Mouse (Mus musculus) liver, embryonic 16.5 days (tissue): ENCODE measurements around the gene Srd5a3. TPM values are rescaled to one million over a fixed set of nuclear protein-coding genes. Genes with fewer than 3 reads are reported as not detected.

Source experiments
- ATAC-seq: fragments of 200-750 bp; cut with Nextera tagmentation; 2 replicates; pipeline ENCODE4 v1.8.0; 2017; ENCODE audit warnings: low read depth, mild to moderate bottlenecking, moderate number of reproducible peaks, moderate library complexity
- H3K27ac ChIP-seq: fragments of 300-500 bp; sonication (generic); 2 replicates; pipeline ENCODE4 v1.5.1; 2014; ENCODE audit warnings: mild to moderate bottlenecking, low read length
- H3K27me3 ChIP-seq: fragments of 300-500 bp; sonication (generic); 2 replicates; pipeline ENCODE4 v1.6.1; 2014; ENCODE audit warnings: low read depth, low read length, mixed read lengths; ENCODE audit not compliant: control insufficient read depth, insufficient read depth
- H3K36me3 ChIP-seq: fragments of 300-500 bp; sonication (generic); 2 replicates; pipeline ENCODE4 v1.6.1; 2014; ENCODE audit warnings: mild to moderate bottlenecking; ENCODE audit not compliant: control insufficient read depth, insufficient read depth
- H3K4me1 ChIP-seq: fragments of 300-500 bp; sonication (generic); 2 replicates; pipeline ENCODE4 v1.6.1; 2014; ENCODE audit warnings: low read depth, low read length, mixed read lengths; ENCODE audit not compliant: control insufficient read depth
- H3K4me2 ChIP-seq: fragments of 300-500 bp; sonication (generic); 2 replicates; pipeline ENCODE4 v1.6.1; 2014; ENCODE audit warnings: low read depth, low read length, mixed read lengths
- H3K4me3 ChIP-seq: fragments of 300-500 bp; sonication (generic); 2 replicates; pipeline ENCODE4 v1.5.1; 2014; ENCODE audit warnings: low read depth, mild to moderate bottlenecking, low read length
- H3K9ac ChIP-seq: fragments of 300-500 bp; sonication (generic); 2 replicates; pipeline ENCODE4 v1.6.1; 2014; ENCODE audit warnings: low read depth, low read length
- H3K9me3 ChIP-seq: fragments of 300-500 bp; sonication (generic); replicated peaks from 2 replicates; pipeline ENCODE4 v1.6.1; 2016; ENCODE audit warnings: low read length; ENCODE audit not compliant: control insufficient read depth
- WGBS: fragments of 180-500 bp; shearing (Covaris S2); extraction: QIAGEN DNeasy Blood & Tissue Kit; methylation state at CpG from one replicate; pipeline ENCODE4 v1.1.7; 2014; ENCODE audit not compliant: insufficient replicate concordance; 5-methylcytosine and 5-hydroxymethylcytosine counted together
- polyA plus RNA-seq: library from polyadenylated mRNA; unstranded; fragments of >200 nt; fragmentation: Nextera tagmentation; extraction: Ambion mirVana; gene quantifications from 2 replicates; pipeline ENCODE4 v1.2.1, GENCODE M21; 2015

The Srd5a3 gene
- polyA plus RNA-seq, 1 experiment from 2014 or later: 11.8 TPM

DNA sequence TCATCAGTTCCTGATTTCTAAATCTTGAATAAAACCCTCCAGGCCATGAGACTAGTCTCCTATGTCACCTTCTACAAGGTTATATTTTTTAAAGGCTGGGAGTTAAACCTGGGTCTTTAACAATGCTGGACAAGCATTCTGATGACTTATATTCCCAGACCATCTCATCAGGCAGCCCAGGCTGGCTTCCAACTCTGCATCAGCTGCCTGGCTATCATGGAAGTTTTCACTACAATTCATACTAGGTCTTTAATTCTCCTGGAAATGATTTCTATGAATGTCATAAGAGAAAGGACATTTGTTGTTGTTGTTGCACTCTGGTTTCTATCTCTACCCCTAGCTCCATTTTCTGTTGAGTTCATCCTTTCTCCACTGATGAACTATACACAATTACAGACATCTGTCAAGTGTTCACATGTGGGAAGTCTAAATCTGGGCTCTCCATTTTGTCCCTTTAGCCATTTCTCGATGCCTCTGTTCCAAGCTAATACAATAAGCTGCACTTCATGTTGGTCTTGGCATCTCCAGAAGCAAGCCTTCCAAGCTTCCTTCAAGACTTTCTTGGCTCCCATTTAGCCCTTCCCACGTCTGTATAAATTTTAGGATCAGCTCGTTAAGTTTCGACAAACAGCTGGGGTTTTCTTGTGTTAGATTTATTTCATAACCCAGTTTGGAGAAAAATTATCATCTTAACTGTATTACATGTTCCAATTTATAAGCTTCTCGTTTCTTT is 12.3 kb upstream of the Srd5a3 start:
- Histone ChIP-seq H3K36me3 (no peaks in the 10 kb centered on the region), H3K27me3 (no peaks in the 10 kb centered on the region), H3K4me3 (no peak overlapping the region), H3K9me3 (no peaks in the 10 kb centered on the region), H3K9ac (no peak overlapping the region), H3K27ac (no peak overlapping the region), H3K4me2 (no peak overlapping the region), H3K4me1 (no peaks in the 10 kb centered on the region)
- no peak for ATAC-seq
- WGBS: 60% methylated on average over 5 of the region's 5 CpGs

DNA sequence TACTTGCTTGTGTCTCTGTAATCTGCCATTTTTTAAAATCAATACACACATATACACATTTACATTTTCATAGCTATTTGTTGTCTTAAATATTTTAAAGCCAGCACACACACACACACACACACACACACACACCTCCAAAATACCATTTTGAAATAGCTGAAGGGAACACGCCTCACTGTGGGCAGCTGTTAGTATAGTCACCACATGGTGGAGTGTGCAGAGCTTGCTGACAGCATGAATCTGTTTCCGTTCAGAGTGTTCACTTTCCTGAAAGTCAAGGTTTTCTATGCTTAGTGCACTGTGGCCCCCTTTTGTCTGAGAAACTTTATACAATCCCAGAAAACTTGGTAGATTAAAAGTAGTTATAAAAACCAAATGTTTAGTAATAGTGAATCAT is 9.8 kb upstream of the Srd5a3 start:
- H3K9me3 ChIP-seq: no peaks in the 10 kb centered on the region
- no peak overlapping the region for H3K4me3 ChIP-seq
- H3K4me1 ChIP-seq: no peaks in the 10 kb centered on the region
- no peak for ATAC-seq
- 36% methylated on average over 2 of the region's 2 CpGs for WGBS
- H3K9ac ChIP-seq: no peak overlapping the region
- no peak overlapping the region for H3K27ac ChIP-seq
- H3K4me2 ChIP-seq: no peak overlapping the region
- no peaks in the 10 kb centered on the region for H3K27me3 ChIP-seq
- no peaks in the 10 kb centered on the region for H3K36me3 ChIP-seq

DNA sequence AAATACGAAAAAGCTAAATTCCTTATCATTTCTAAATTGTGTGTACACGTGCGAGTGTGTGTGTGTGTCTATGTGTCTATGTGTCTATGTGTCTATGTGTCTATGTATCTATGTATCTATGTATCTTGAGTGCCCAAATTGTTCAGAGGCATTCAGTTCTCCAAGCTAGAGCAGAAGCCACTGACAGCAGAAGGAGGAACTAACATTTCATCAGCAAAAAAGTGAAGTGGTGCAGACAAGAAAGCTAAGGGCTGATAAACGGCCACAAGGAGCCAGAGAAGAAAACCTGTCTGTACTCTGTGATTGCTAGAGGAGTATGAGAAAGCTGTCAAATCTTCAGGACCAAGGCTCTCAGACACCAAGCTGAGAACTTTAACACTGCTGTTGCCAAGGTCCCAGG is 8.1 kb upstream of the Srd5a3 start:
- Histone ChIP-seq H3K4me3 (no peak overlapping the region), H3K4me2 (no peak overlapping the region), H3K9me3 (no peaks in the 10 kb centered on the region), H3K36me3 (no peaks in the 10 kb centered on the region), H3K27me3 (no peaks in the 10 kb centered on the region), H3K27ac (no peak overlapping the region), H3K4me1 (no peaks in the 10 kb centered on the region), H3K9ac (no peak overlapping the region)
- 39% methylated on average over 4 of the region's 4 CpGs for WGBS
- no peak for ATAC-seq

DNA sequence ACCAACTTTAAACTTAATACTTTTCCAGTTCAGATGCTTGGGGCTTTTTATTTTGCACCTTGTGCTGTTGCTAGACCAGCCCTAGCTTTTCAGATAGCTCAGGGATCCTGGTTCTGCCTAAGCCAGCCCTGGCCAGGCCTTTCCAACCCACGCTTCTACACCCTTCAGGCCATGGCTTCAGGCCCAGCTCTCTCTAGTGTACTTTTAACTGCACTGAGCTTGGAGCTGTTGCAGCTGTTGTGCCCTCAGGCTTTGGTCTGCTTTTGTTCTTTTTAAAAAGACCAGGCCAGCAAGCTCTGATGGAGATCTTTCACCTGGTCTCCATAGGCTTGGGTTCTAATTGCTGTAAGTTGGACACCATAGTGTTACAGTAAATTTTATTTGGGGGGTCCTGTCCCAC is 4.4 kb upstream of the Srd5a3 start:
- no peak overlapping the region for H3K27ac ChIP-seq
- no peak for ATAC-seq

DNA sequence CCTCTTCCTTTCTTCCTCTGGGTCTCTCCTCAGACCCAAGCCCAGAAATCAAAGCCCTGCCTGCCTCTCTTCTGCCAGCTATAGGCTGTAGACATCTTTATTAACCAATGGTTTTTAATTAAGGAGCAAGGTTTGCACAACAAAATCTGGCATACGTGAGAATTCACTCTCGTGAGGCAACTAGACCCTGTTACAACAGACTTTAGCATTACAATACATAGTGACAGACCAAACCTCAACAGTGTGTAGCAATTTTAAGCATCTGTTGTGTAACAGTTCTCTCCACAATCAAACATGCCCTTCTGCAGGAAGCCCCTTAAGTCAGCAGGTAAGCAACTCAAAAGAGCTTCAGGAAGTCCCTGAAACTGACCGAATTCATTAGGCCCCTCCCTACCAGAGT is 3.8 kb upstream of the Srd5a3 start:
- Histone ChIP-seq H3K27ac (no peak overlapping the region), H3K4me2 (no peak overlapping the region), H3K9me3 (no peaks in the 10 kb centered on the region), H3K4me1 (peaks cover 18% of the 10 kb centered on the region), H3K9ac (no peak overlapping the region), H3K27me3 (no peaks in the 10 kb centered on the region), H3K36me3 (no peaks in the 10 kb centered on the region), H3K4me3 (no peak overlapping the region)
- no peak for ATAC-seq
- 67% methylated on average over 3 of the region's 3 CpGs for WGBS

More for the DNA sequence above, 4.4 kb upstream of the Srd5a3 start:
- Histone ChIP-seq H3K4me3 (no peak overlapping the region), H3K4me2 (no peak overlapping the region), H3K36me3 (no peaks in the 10 kb centered on the region), H3K9me3 (no peaks in the 10 kb centered on the region), H3K4me1 (peaks cover 15% of the 10 kb centered on the region), H3K27me3 (no peaks in the 10 kb centered on the region), H3K9ac (no peak overlapping the region)
- 68% methylated on average over 1 of the region's 1 CpGs for WGBS

DNA sequence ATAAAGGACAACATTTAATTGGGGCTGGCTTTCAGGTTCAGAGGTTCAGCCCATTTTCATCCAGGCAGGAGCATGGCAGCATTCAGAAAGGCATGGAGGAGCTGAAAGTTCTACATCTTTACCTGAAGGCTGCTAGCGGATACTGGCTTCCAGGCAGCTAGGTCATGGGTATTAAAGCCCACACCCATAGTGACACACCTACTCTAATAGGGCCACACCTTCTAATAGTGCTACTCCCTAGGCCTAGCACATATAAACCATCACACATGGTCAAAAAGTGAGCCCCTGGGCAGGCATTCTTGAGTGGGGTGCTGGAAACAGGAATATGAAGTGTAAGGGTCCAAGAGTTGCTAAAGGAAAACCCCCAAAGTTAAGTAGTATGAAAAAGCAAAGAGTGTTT is 2.5 kb upstream of the Srd5a3 start:
- H3K9me3 ChIP-seq: no peaks in the 10 kb centered on the region
- peaks cover 18% of the 10 kb centered on the region for H3K4me1 ChIP-seq
- H3K9ac ChIP-seq: no peak overlapping the region
- H3K36me3 ChIP-seq: no peaks in the 10 kb centered on the region
- WGBS: 82% methylated on average over 1 of the region's 1 CpGs
- ATAC-seq: no peak
- H3K27ac ChIP-seq: no peak overlapping the region
- H3K4me3 ChIP-seq: no peak overlapping the region
- H3K27me3 ChIP-seq: no peaks in the 10 kb centered on the region
- H3K4me2 ChIP-seq: no peak overlapping the region

DNA sequence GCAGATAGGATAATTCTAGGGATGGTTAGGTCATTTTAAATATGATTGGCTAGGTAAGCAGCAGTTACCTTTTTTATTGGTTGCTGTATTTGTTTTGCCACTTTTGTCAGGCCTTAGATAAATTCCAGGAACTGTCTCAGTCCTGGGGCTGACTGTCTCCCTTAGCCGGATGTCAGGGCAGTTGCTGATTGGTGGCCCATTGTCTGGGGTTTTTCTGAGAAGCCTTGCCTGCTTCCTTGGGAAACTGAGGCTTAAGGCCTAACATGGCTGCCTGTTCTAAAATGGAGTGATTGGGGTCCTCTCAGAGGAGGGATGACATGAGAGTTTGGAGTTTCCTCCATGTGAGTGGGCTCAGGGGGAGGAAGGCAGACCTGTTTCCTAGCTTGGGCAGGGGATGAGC is 2.0 kb upstream of the Srd5a3 start:
- 50% methylated on average over 1 of the region's 1 CpGs for WGBS
- no peak for ATAC-seq
- no peaks in the 10 kb centered on the region for H3K9me3 ChIP-seq

DNA sequence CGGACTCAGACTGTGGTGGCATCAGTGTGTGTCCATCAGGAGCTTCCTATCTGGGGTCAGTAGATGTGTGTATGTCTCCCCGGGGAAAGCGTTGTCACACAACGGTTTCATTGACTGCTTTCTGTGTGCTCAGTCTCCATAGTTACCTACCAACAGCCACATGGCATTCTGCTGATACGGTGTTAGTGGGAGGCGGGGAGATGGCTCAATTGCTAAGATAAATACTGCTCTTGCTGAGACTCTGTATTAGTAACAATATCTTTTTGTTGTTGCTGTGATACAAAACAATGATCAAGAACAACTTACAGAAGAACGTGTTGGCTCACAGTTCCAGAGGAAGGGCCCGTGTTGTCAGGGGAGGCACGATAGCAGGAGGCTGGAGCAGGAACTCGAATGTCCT is 1.6 kb upstream of the Srd5a3 start:
- H3K4me2 ChIP-seq: no peak overlapping the region
- H3K4me3 ChIP-seq: no peak overlapping the region
- no peak for ATAC-seq
- no peaks in the 10 kb centered on the region for H3K9me3 ChIP-seq
- no peak overlapping the region for H3K9ac ChIP-seq
- no peak overlapping the region for H3K27ac ChIP-seq
- 45% methylated on average over 10 of the region's 10 CpGs for WGBS
- no peaks in the 10 kb centered on the region for H3K36me3 ChIP-seq
- H3K27me3 ChIP-seq: no peaks in the 10 kb centered on the region
- H3K4me1 ChIP-seq: peaks cover 18% of the 10 kb centered on the region

More for the DNA sequence above, 2.0 kb upstream of the Srd5a3 start:
- Histone ChIP-seq H3K4me1 (peaks cover 18% of the 10 kb centered on the region), H3K4me2 (no peak overlapping the region), H3K36me3 (no peaks in the 10 kb centered on the region), H3K27me3 (no peaks in the 10 kb centered on the region), H3K4me3 (no peak overlapping the region), H3K27ac (no peak overlapping the region), H3K9ac (no peak overlapping the region)

DNA sequence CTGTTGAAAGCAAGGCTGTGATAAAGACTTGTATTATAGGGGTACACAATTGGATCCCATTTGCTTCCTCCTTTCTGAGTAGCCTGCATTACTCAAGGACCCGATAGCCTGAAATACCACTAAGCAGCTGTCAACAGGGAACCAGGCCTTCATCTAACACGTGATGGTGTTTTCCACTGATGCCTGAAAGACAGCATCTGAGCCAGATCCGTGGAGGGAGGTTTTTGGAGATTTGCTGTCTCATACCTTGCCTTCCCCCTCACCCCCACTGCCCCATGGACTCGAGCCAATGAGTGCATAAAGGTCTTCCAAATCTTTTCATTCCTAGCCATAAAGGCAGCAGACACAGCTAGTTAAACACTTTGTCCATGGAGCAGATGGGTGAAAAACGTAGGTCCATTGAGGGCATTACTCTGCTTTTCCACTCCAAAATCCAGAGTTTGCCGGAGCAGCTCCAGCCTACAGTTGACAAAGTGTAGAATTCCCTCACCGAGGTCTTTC is 850 bp upstream of the Srd5a3 start:
- Histone ChIP-seq H3K9ac (no peak overlapping the region), H3K4me1 (peaks cover 18% of the 10 kb centered on the region), H3K4me3 (no peak overlapping the region), H3K36me3 (no peaks in the 10 kb centered on the region), H3K4me2 (peak overlapping the region; percentile 83), H3K27ac (no peak overlapping the region), H3K27me3 (no peaks in the 10 kb centered on the region), H3K9me3 (no peaks in the 10 kb centered on the region)
- ATAC-seq: no peak
- 50% methylated on average over 7 of the region's 7 CpGs for WGBS
